Mouse (Mus musculus) heart, postnatal 0 days (tissue): Measurements from ENCODE around the gene Srsf5.

Experiments
- CTCF ChIP-seq: IDR thresholded peaks from 2 replicates; pipeline ENCODE4 v1.5.1; 2016; ENCODE audit warnings: antibody characterized with exemption, control low read depth, low read depth
- EP300 ChIP-seq: IDR thresholded peaks from 2 replicates; pipeline ENCODE4 v1.6.1; 2016; ENCODE audit warnings: antibody characterized with exemption, low read depth

DNA sequence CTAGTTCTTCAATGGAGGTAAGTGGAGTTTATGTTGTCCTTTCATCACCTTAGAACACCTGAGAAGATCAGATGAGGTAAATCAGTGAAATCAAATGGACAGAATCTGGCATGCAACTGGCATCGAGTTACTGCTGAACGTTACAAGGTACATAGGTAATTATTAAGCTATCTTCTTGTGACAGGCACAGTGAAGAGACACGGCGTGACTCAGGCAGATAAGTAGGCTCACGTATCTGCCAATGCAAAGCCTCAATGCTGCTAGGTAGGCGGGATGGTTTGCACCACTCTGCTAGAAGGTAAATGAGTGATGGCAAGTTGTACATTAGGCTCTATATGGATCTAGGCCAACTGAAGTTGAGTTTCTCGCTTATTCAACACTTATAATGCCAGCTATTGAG is 15.2 kb upstream of the Srsf5 start:
- TF ChIP-seq EP300 (no peak), CTCF (no peak)
